Mouse (Mus musculus): ENCODE data around the gene Nckipsd. TPM values are rescaled to one million over a fixed set of nuclear protein-coding genes. Genes with fewer than 3 reads are reported as not detected.

Gene Nckipsd
- total and polyA plus RNA-seq, 2 experiments from 2014 or later: 23.5 to 33.6 TPM

DNA sequence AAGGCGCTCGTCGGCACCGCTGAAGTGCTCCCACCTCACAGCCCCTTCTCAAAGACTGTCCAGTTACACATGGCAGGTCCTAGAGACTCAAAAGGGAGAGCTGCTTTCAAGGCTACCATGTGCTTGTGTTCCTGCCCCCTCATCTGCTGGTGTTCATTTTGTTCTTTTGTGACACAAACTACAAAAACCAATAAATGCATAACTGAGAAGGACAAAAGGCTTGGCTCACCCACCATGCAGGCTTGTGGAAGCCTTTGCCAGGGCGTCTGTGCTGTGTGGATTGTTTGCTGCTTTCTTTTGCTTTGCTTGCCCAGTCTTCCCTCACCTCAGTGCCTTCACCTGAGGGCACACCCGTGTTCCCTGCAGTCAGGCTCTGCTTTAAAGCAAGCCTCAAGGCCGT is 10.7 kb upstream of the Nckipsd start:
- no peak for TF ChIP-seq CTCF (IDR thresholded peaks at IDR 0.05; ENCODE audit: low read depth)
- peaks cover 14% of the 10 kb centered on the region; the same call in 1 of the 2 replicates for H3K4me1 ChIP-seq (ENCODE audit: insufficient read depth, low read length)
- H3K9ac ChIP-seq (replicated peaks; ENCODE audit: low read length): no peak overlapping the region
- no peak overlapping the region for H3K4me2 ChIP-seq (ENCODE audit: low read depth, low read length)
- no peak for ATAC-seq
- no peaks in the 10 kb centered on the region for H3K27me3 ChIP-seq (ENCODE audit: insufficient read depth, low read length)
- no peak for DNase-seq (ENCODE audit: low spot score)
- no peaks in the 10 kb centered on the region for H3K9me3 ChIP-seq (ENCODE audit: low read length)
- 78% methylated on average over 7 of the region's 7 CpGs for WGBS
- peaks cover 43% of the 10 kb centered on the region for H3K36me3 ChIP-seq (ENCODE audit: insufficient read depth, low read length)
- peak overlapping the region; percentile 27; the same call in 1 of the 2 replicates for H3K27ac ChIP-seq
- H3K4me3 ChIP-seq (ENCODE audit: low read length): no peak overlapping the region

- H3K4me3 ChIP-seq (ENCODE audit: low read length): no peak overlapping the region
- H3K36me3 ChIP-seq (ENCODE audit: insufficient read depth, low read length): peaks cover 47% of the 10 kb centered on the region
- WGBS: 86% methylated on average over 5 of the region's 5 CpGs
- H3K9me3 ChIP-seq (ENCODE audit: low read length): no peaks in the 10 kb centered on the region
- no peak overlapping the region for H3K4me2 ChIP-seq (ENCODE audit: low read depth, low read length)
- no peak overlapping the region for H3K27ac ChIP-seq
- DNase-seq (ENCODE audit: low spot score) (no peak), ATAC-seq (no peak)
- H3K9ac ChIP-seq (replicated peaks; ENCODE audit: low read length): no peak overlapping the region
- no peak for TF ChIP-seq CTCF (IDR thresholded peaks at IDR 0.05; ENCODE audit: low read depth)
- 0 out of 2 replicates have a peak, but pooled peaks cover 10% of the 10 kb centered on the region for H3K4me1 ChIP-seq (ENCODE audit: insufficient read depth, low read length)
- H3K27me3 ChIP-seq (ENCODE audit: insufficient read depth, low read length): no peaks in the 10 kb centered on the region
These were observed 9.6 kb upstream of the Nckipsd start for GRCm38 (mm10) chr9:108798508-108799075.

DNA sequence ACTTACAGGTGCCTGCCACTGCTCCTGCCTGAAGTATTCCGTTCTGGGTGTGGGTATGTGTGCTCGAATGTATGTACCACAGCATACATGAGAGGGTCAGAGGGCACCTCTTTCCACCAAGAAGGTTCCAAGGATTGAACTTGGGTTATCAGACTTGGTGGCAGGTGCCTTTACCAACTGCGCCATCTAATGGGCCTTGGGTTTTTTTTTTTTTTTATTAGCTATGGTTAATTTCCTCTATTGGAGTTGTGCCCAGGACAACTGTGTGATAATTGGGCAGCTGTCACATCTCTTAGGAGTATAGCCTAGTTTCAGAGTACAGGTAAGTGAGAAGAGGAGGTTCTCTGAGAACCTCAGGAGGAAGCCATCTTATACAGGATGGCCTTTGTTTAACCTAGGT is 8.6 kb upstream of the Nckipsd start:
- no peak overlapping the region for H3K4me2 ChIP-seq (ENCODE audit: low read depth, low read length)
- no peak overlapping the region for H3K27ac ChIP-seq
- no peaks in the 10 kb centered on the region for H3K9me3 ChIP-seq (ENCODE audit: low read length)
- no peak for ATAC-seq
- H3K9ac ChIP-seq (replicated peaks; ENCODE audit: low read length): no peak overlapping the region
- 0 out of 2 replicates have a peak, but pooled peaks cover 10% of the 10 kb centered on the region for H3K4me1 ChIP-seq (ENCODE audit: insufficient read depth, low read length)
- WGBS: 78% methylated on average over 3 of the region's 3 CpGs
- no peak overlapping the region for H3K4me3 ChIP-seq (ENCODE audit: low read length)
- no peak for TF ChIP-seq CTCF (IDR thresholded peaks at IDR 0.05; ENCODE audit: low read depth)
- peaks cover 57% of the 10 kb centered on the region for H3K36me3 ChIP-seq (ENCODE audit: insufficient read depth, low read length)
- DNase-seq (ENCODE audit: low spot score): peak; percentile 46
- H3K27me3 ChIP-seq (ENCODE audit: insufficient read depth, low read length): no peaks in the 10 kb centered on the region

- peaks cover 52% of the 10 kb centered on the region for H3K36me3 ChIP-seq (ENCODE audit: insufficient read depth, low read length)
- H3K4me3 ChIP-seq (ENCODE audit: low read length): no peak overlapping the region
- no peak for ATAC-seq
- H3K4me2 ChIP-seq (ENCODE audit: low read depth, low read length): no peak overlapping the region
- peaks cover 12% of the 10 kb centered on the region for H3K4me1 ChIP-seq (ENCODE audit: insufficient read depth, low read length)
- H3K27ac ChIP-seq: no peak overlapping the region
- TF ChIP-seq CTCF (IDR thresholded peaks at IDR 0.05; ENCODE audit: low read depth): no peak
- WGBS: 88% methylated on average over 8 of the region's 8 CpGs
- H3K9ac ChIP-seq (replicated peaks; ENCODE audit: low read length): no peak overlapping the region
- H3K27me3 ChIP-seq (ENCODE audit: insufficient read depth, low read length): no peaks in the 10 kb centered on the region
- DNase-seq (ENCODE audit: low spot score): no peak
- no peaks in the 10 kb centered on the region for H3K9me3 ChIP-seq (ENCODE audit: low read length)
These were observed 2.4 kb upstream of the Nckipsd start for GRCm38 (mm10) chr9:108805768-108806167.

GRCm38 (mm10) chr9:108806379-108806778 is 1.8 kb upstream of the Nckipsd start:
- DNase-seq (ENCODE audit: low spot score) (no peak), ATAC-seq (no peak)
- Histone ChIP-seq H3K9ac (replicated peaks; ENCODE audit: low read length) (no peak overlapping the region), H3K36me3 (ENCODE audit: insufficient read depth, low read length) (peaks cover 49% of the 10 kb centered on the region), H3K4me2 (ENCODE audit: low read depth, low read length) (no peak overlapping the region), H3K27ac (no peak overlapping the region), H3K27me3 (ENCODE audit: insufficient read depth, low read length) (no peaks in the 10 kb centered on the region), H3K4me3 (ENCODE audit: low read length) (no peak overlapping the region), H3K9me3 (ENCODE audit: low read length) (no peaks in the 10 kb centered on the region), H3K4me1 (ENCODE audit: insufficient read depth, low read length) (peaks cover 12% of the 10 kb centered on the region)
- no peak for TF ChIP-seq CTCF (IDR thresholded peaks at IDR 0.05; ENCODE audit: low read depth)

DNA sequence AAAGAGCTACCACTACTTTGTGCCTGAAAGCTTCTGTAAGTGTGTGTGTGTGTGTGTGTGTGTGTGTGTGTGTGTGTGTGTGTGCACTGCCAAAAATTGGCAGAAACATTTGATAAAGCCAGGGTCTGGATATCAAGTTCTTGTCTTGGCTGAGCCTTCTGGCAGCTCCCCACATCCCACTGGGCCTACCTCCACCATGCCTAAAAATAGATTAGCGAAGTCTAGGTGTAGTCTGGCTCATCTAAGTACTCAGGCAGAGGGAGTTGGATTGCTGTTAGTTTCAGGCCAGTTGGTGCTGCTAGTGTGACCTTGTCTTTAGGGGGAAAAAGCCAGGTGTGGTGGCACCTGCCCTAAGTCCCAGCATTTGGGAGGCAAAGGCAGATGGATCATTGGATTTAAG is 1.3 kb upstream of the Nckipsd start:
- ATAC-seq (no peak), DNase-seq (ENCODE audit: low spot score) (no peak)
- Histone ChIP-seq H3K9me3 (ENCODE audit: low read length) (no peaks in the 10 kb centered on the region), H3K4me3 (ENCODE audit: low read length) (no peak overlapping the region), H3K27ac (peak overlapping the region; percentile 41; the same call in 1 of the 2 replicates), H3K9ac (replicated peaks; ENCODE audit: low read length) (no peak overlapping the region), H3K27me3 (ENCODE audit: insufficient read depth, low read length) (no peaks in the 10 kb centered on the region), H3K36me3 (ENCODE audit: insufficient read depth, low read length) (peaks cover 49% of the 10 kb centered on the region), H3K4me1 (ENCODE audit: insufficient read depth, low read length) (peaks cover 12% of the 10 kb centered on the region), H3K4me2 (ENCODE audit: low read depth, low read length) (no peak overlapping the region)
- 79% methylated on average over 1 of the region's 1 CpGs for WGBS
- no peak for TF ChIP-seq CTCF (IDR thresholded peaks at IDR 0.05; ENCODE audit: low read depth)

GRCm38 (mm10) chr9:108807674-108808073 is 494 bp upstream of the Nckipsd start:
- no peak for DNase-seq (ENCODE audit: low spot score)
- TF ChIP-seq CTCF (IDR thresholded peaks at IDR 0.05; ENCODE audit: low read depth): no peak
- H3K27ac ChIP-seq: 0 out of 2 replicates have a peak overlapping the region, but pooled peaks have one; percentile 41
- 76% methylated on average over 5 of the region's 5 CpGs for WGBS
- ATAC-seq: no peak
- no peaks in the 10 kb centered on the region for H3K9me3 ChIP-seq (ENCODE audit: low read length)
- peaks cover 48% of the 10 kb centered on the region for H3K36me3 ChIP-seq (ENCODE audit: insufficient read depth, low read length)
- no peak overlapping the region for H3K9ac ChIP-seq (replicated peaks; ENCODE audit: low read length)
- H3K4me2 ChIP-seq (ENCODE audit: low read depth, low read length): peak overlapping the region; percentile 94; the same call in 1 of the 2 replicates
- H3K4me3 ChIP-seq (ENCODE audit: low read length): no peak overlapping the region
- H3K4me1 ChIP-seq (ENCODE audit: insufficient read depth, low read length): peaks cover 12% of the 10 kb centered on the region
- H3K27me3 ChIP-seq (ENCODE audit: insufficient read depth, low read length): no peaks in the 10 kb centered on the region
